Mouse (Mus musculus): ENCODE measurements around the gene Dctn3. TPM values are rescaled to one million over a fixed set of nuclear protein-coding genes. Genes with fewer than 3 reads are reported as not detected.

Gene Dctn3
- polyA plus RNA-seq, 1 experiment from 2014 or later, result 143 TPM

- under 1% methylated on average over 27 of the region's 27 CpGs for WGBS
- peaks cover 10% of the 10 kb centered on the region for H3K4me1 ChIP-seq (ENCODE audit: control insufficient read depth, insufficient read depth, low read length)
- peak overlapping the region; percentile 89 for H3K27ac ChIP-seq (ENCODE audit: low read length)
- H3K36me3 ChIP-seq (ENCODE audit: control insufficient read depth, insufficient read depth, low read length), result 0 out of 2 replicates have a peak, but pooled peaks cover 3% of the 10 kb centered on the region
- no peaks in the 10 kb centered on the region for H3K27me3 ChIP-seq (replicated peaks; ENCODE audit: control insufficient read depth, insufficient read depth, low read length)
- peak; percentile 95 for ATAC-seq
- H3K4me3 ChIP-seq (ENCODE audit: low read length), result peak overlapping the region; percentile 74
- H3K4me2 ChIP-seq (ENCODE audit: low read depth, low read length), result peak overlapping the region; percentile 68
- no peaks in the 10 kb centered on the region for H3K9me3 ChIP-seq (ENCODE audit: control insufficient read depth, low read length)
- peak overlapping the region; percentile 85 for H3K9ac ChIP-seq (ENCODE audit: low read depth, low read length)
These were observed 18.2 kb upstream of the Dctn3 start for GRCm38 (mm10) chr4:41741158-41741560.

- H3K9me3 ChIP-seq (ENCODE audit: control insufficient read depth, low read length), result no peaks in the 10 kb centered on the region
- peak overlapping the region; percentile 89 for H3K27ac ChIP-seq (ENCODE audit: low read length)
- H3K9ac ChIP-seq (ENCODE audit: low read depth, low read length), result peak overlapping the region; percentile 85
- H3K4me3 ChIP-seq (ENCODE audit: low read length), result peak overlapping the region; percentile 74
- H3K4me2 ChIP-seq (ENCODE audit: low read depth, low read length), result peak overlapping the region; percentile 68
- peak; percentile 85 for ATAC-seq
- 0 out of 2 replicates have a peak, but pooled peaks cover 3% of the 10 kb centered on the region for H3K36me3 ChIP-seq (ENCODE audit: control insufficient read depth, insufficient read depth, low read length)
- no peaks in the 10 kb centered on the region for H3K27me3 ChIP-seq (replicated peaks; ENCODE audit: control insufficient read depth, insufficient read depth, low read length)
- H3K4me1 ChIP-seq (ENCODE audit: control insufficient read depth, insufficient read depth, low read length), result peaks cover 10% of the 10 kb centered on the region
- 1% methylated on average over 48 of the region's 48 CpGs for WGBS
These were observed 17.6 kb upstream of the Dctn3 start for GRCm38 (mm10) chr4:41740380-41741157.

DNA sequence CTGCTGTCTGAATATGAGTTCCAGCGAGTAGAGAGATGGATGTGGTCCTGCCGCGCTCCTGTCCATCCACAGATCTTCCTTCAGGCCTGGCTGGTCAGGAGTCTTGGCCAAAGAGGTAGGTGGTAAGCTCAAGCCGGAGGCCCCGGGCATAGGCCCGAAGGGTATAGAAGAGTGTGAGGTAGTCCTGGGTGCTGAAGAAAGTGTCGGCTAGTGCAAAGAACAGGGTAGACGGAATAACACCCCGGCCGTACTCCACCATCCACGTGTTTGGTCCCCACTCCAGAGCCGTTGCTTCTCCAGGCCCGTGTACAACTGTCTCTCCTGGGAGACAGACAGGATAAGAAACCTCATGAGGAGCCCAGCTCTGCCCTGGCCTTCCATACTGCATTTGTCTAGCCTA lies 16.3 kb upstream of the Dctn3 start:
- no peak overlapping the region for H3K9ac ChIP-seq (ENCODE audit: low read depth, low read length)
- WGBS, result 95% methylated on average over 13 of the region's 13 CpGs
- no peak overlapping the region for H3K4me2 ChIP-seq (ENCODE audit: low read depth, low read length)
- H3K27ac ChIP-seq (ENCODE audit: low read length), result no peak overlapping the region
- 0 out of 2 replicates have a peak, but pooled peaks cover 3% of the 10 kb centered on the region for H3K36me3 ChIP-seq (ENCODE audit: control insufficient read depth, insufficient read depth, low read length)
- no peak for ATAC-seq
- no peak overlapping the region for H3K4me3 ChIP-seq (ENCODE audit: low read length)
- no peaks in the 10 kb centered on the region for H3K27me3 ChIP-seq (replicated peaks; ENCODE audit: control insufficient read depth, insufficient read depth, low read length)
- peaks cover 10% of the 10 kb centered on the region for H3K4me1 ChIP-seq (ENCODE audit: control insufficient read depth, insufficient read depth, low read length)
- no peaks in the 10 kb centered on the region for H3K9me3 ChIP-seq (ENCODE audit: control insufficient read depth, low read length)

DNA sequence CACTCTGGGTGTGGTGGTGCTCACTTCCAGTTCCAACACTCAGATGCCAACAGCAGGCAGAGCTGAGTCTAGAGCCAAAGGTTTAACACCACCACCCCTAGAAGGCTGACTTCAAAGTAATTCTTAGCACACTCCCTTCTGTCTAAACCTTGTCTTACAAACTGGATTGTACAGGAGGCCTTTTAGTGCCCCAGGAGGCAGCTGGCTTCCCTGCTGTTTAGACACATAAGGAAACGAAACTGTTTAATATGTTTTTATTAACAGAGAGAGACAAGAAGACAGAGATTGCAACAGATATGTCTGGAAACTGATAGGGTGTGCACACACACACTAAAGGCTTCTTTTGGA lies 15.3 kb upstream of the Dctn3 start:
- WGBS, result 56% methylated on average over 1 of the region's 1 CpGs

DNA sequence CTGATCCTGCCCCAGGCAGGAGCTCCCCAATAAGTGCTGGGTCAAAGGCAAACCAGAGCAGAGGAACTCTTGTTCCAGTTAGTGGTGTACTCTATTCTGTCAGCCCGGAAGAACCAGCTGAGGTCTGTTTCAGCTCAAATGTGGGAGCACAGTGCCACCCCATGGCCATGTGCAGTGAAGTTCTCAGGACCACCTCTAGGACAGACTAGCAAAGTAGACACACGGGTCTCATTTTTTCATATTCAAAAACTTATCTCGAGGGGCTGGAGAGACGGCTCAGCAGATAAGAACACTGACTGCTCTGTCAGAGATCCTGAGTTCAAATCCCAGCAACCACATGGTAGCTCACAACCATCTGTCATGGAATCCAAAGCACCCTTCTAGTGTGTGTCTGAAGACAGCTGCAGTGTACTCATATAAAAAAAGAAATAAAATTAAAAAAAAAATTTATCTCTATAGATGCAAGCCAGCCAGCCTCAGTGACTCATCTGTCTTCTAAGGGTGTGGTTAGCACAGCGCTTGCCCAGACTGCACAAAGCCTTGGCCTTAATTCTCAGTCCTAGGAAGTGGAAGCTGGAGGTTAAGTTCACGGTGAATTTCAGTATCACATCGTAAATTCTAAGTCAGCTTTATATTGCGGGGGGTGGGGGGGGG lies 14.8 kb upstream of the Dctn3 start:
- peak; percentile 34; the same call in 1 of the 2 replicates for ATAC-seq
- 28% methylated on average over 8 of the region's 8 CpGs for WGBS
- Histone ChIP-seq H3K27ac (ENCODE audit: low read length) (0 out of 2 replicates have a peak overlapping the region, but pooled peaks have one; percentile 5), H3K4me3 (ENCODE audit: low read length) (no peak overlapping the region), H3K27me3 (replicated peaks; ENCODE audit: control insufficient read depth, insufficient read depth, low read length) (peaks cover 5% of the 10 kb centered on the region), H3K4me2 (ENCODE audit: low read depth, low read length) (no peak overlapping the region), H3K4me1 (ENCODE audit: control insufficient read depth, insufficient read depth, low read length) (peaks cover 10% of the 10 kb centered on the region), H3K36me3 (ENCODE audit: control insufficient read depth, insufficient read depth, low read length) (0 out of 2 replicates have a peak, but pooled peaks cover 3% of the 10 kb centered on the region), H3K9ac (ENCODE audit: low read depth, low read length) (no peak overlapping the region), H3K9me3 (ENCODE audit: control insufficient read depth, low read length) (no peaks in the 10 kb centered on the region)

More for the DNA sequence above, 15.3 kb upstream of the Dctn3 start:
- ATAC-seq, result no peak
- H3K4me2 ChIP-seq (ENCODE audit: low read depth, low read length), result no peak overlapping the region
- H3K4me3 ChIP-seq (ENCODE audit: low read length), result no peak overlapping the region
- H3K9me3 ChIP-seq (ENCODE audit: control insufficient read depth, low read length), result no peaks in the 10 kb centered on the region
- no peak overlapping the region for H3K9ac ChIP-seq (ENCODE audit: low read depth, low read length)
- H3K27ac ChIP-seq (ENCODE audit: low read length), result peak overlapping the region; percentile 6; the same call in 1 of the 2 replicates
- 0 out of 2 replicates have a peak, but pooled peaks cover under 1% of the 10 kb centered on the region for H3K27me3 ChIP-seq (replicated peaks; ENCODE audit: control insufficient read depth, insufficient read depth, low read length)
- 0 out of 2 replicates have a peak, but pooled peaks cover 3% of the 10 kb centered on the region for H3K36me3 ChIP-seq (ENCODE audit: control insufficient read depth, insufficient read depth, low read length)
- H3K4me1 ChIP-seq (ENCODE audit: control insufficient read depth, insufficient read depth, low read length), result peaks cover 10% of the 10 kb centered on the region

DNA sequence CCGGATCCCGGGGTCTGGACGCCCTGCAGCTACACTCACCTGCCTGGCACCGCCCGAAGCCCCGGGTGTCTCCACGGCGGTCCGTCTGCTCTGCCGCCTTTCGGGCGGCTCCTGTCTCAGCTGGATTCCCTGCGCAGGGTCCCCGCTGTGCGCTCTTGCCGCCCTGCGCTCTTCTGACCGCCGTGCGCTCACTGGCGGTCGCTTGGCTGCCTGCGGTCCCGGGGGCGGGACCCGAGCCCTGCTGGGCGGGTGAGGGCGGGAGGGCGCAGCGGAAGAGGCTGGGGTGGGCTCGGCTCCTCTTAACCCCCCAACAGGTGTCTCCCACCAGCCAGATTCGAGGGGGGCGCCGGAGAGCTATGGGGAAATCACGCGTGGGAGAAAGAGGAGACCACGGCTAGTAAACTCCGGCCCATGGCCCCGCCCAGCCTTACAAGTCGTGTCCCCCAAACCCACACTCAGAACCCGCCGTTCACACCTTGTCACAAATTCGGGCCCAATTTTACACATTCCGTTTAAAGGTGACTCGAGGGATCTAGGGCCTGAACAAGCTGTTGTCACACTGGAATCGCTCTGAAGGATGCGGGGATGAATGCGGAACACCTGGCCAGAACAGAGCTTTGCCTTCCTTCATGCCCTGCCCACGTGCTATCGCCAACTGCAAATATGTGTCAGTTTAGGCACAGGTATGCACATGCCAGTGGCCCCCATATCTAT lies 8.2 kb upstream of the Dctn3 start, which contains the start of gene Arid3c:
Arid3c (minus strand) TSS at position 91 of the 714 bp plus-strand sequence.
- 1% methylated on average over 49 of the region's 50 CpGs for WGBS
- H3K36me3 ChIP-seq (ENCODE audit: control insufficient read depth, insufficient read depth, low read length), result no peaks in the 10 kb centered on the region
- H3K9ac ChIP-seq (ENCODE audit: low read depth, low read length), result peak within 1 kb of the TSS; percentile 23; the same call in 1 of the 2 replicates
- H3K27me3 ChIP-seq (replicated peaks; ENCODE audit: control insufficient read depth, insufficient read depth, low read length), result peaks cover 61% of the 10 kb centered on the region
- ATAC-seq, result peak; percentile 50; the same call in 1 of the 2 replicates
- peak within 1 kb of the TSS; percentile 69 for H3K4me2 ChIP-seq (ENCODE audit: low read depth, low read length)
- H3K27ac ChIP-seq (ENCODE audit: low read length), result no peak within 1 kb of the TSS
- H3K4me3 ChIP-seq (ENCODE audit: low read length), result peak within 1 kb of the TSS; percentile 41
- H3K4me1 ChIP-seq (ENCODE audit: control insufficient read depth, insufficient read depth, low read length), result peaks cover 5% of the 10 kb centered on the region; the same call in 1 of the 2 replicates
- no peaks in the 10 kb centered on the region for H3K9me3 ChIP-seq (ENCODE audit: control insufficient read depth, low read length)

- Histone ChIP-seq H3K27me3 (replicated peaks; ENCODE audit: control insufficient read depth, insufficient read depth, low read length) (peaks cover 72% of the 10 kb centered on the region), H3K4me2 (ENCODE audit: low read depth, low read length) (no peak overlapping the region), H3K9me3 (ENCODE audit: control insufficient read depth, low read length) (no peaks in the 10 kb centered on the region), H3K9ac (ENCODE audit: low read depth, low read length) (no peak overlapping the region), H3K27ac (ENCODE audit: low read length) (no peak overlapping the region), H3K4me3 (ENCODE audit: low read length) (no peak overlapping the region), H3K4me1 (ENCODE audit: control insufficient read depth, insufficient read depth, low read length) (peaks cover 13% of the 10 kb centered on the region), H3K36me3 (ENCODE audit: control insufficient read depth, insufficient read depth, low read length) (no peaks in the 10 kb centered on the region)
- no peak for ATAC-seq
- WGBS, result 15% methylated on average over 19 of the region's 20 CpGs
These were observed 4.1 kb upstream of the Dctn3 start for GRCm38 (mm10) chr4:41726826-41727621.

GRCm38 (mm10) chr4:41716834-41717233 lies 6.1 kb downstream of the Dctn3 start:
- Histone ChIP-seq H3K27me3 (replicated peaks; ENCODE audit: control insufficient read depth, insufficient read depth, low read length) (no peaks in the 10 kb centered on the region), H3K4me1 (ENCODE audit: control insufficient read depth, insufficient read depth, low read length) (peaks cover 17% of the 10 kb centered on the region), H3K4me3 (ENCODE audit: low read length) (no peak overlapping the region), H3K9ac (ENCODE audit: low read depth, low read length) (no peak overlapping the region), H3K4me2 (ENCODE audit: low read depth, low read length) (no peak overlapping the region), H3K36me3 (ENCODE audit: control insufficient read depth, insufficient read depth, low read length) (peaks cover 9% of the 10 kb centered on the region), H3K9me3 (ENCODE audit: control insufficient read depth, low read length) (no peaks in the 10 kb centered on the region), H3K27ac (ENCODE audit: low read length) (no peak overlapping the region)
- 64% methylated on average over 6 of the region's 6 CpGs for WGBS
- ATAC-seq, result no peak

Measured in intestine, embryonic 16.5 days (tissue).